In the genomic region with DNA sequence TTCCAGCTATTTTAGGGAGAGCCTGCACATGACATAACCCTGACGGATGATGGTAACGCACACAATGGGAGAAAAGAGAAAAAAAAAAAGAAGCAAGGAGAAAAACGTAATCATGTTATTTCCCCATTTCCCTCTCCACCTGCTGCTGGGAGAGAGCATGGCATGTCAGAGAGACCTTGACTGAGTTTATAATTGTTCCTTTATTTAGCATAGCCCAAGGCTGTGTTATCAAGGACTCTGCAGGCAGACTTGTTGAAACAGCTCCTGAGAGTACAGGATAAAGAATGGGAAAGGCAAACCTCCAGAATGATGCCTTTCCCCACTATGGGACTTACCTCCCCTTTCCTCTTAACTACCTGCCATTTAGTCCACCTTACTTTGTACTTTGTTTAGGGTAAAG, we compare ENCODE assay signal across 18 mouse cellular contexts. TPM values are rescaled to one million over a fixed set of nuclear protein-coding genes. Genes with fewer than 3 reads are reported as not detected.
"Had no signal": no experiment of that assay in that cellular context is flagged by ENCODE, and none has a peak within 500 bp of the region (broad histone marks: within the 10 kb centered on the region; RNA-seq: fewer than 3 reads in every experiment).

No protein-coding gene starts in this region.

- DNase-seq: kidney, postnatal 36 days; layer of hippocampus, adult 9-11 months; layer of hippocampus, postnatal 36 days; liver; liver, embryonic 13.5 days; liver, postnatal 0 days; lung, postnatal 14 days; thymus, adult 18-20 months; thymus, postnatal 14 days had no signal

- H3K27ac ChIP-seq: kidney, postnatal 0 days; limb, embryonic 12.5 days; liver, embryonic 13.5 days; lung, embryonic 15.5 days; macrophage had no signal

- H3K27me3 ChIP-seq: limb, embryonic 12.5 days; liver, embryonic 13.5 days; lung, embryonic 15.5 days; megakaryocyte, embryonic 14.5 days had no signal

- H3K9me3 ChIP-seq: limb, embryonic 12.5 days; liver, embryonic 13.5 days; lung, embryonic 15.5 days; megakaryocyte, embryonic 14.5 days had no signal

- ATAC-seq: liver, postnatal 0 days; midbrain, embryonic 16.5 days had no signal

- H3K4me2 ChIP-seq: limb, embryonic 12.5 days; liver, embryonic 13.5 days; lung, embryonic 15.5 days; midbrain, embryonic 11.5 days had no signal

- H3K4me3 ChIP-seq: limb, embryonic 12.5 days; liver, embryonic 13.5 days; lung, embryonic 15.5 days; megakaryocyte, embryonic 14.5 days had no signal

- H3K9ac ChIP-seq: limb, embryonic 12.5 days; liver, embryonic 13.5 days; liver, postnatal 0 days; lung, embryonic 15.5 days had no signal

- H3K36me3 ChIP-seq: limb, embryonic 12.5 days; liver, embryonic 13.5 days; lung, embryonic 15.5 days had no signal

- H3K4me1 ChIP-seq: limb, embryonic 12.5 days; liver, embryonic 13.5 days; lung, embryonic 15.5 days; megakaryocyte, embryonic 14.5 days had no signal

RNA-seq across cellular contexts. Expression of a gene that starts 26.9 kb away (rescaled TPM):
- total RNA-seq: layer of hippocampus, adult 18-20 months; layer of hippocampus, postnatal 36 days; left cerebral cortex, adult 8-10 months had no signal
- polyA plus RNA-seq: kidney, postnatal 0 days; limb, embryonic 12.5 days; liver, embryonic 13.5 days; midbrain, embryonic 11.5 days had no signal
